Mouse (Mus musculus): ENCODE results near the gene Ttbk2. TPM values are rescaled to one million over a fixed set of nuclear protein-coding genes. Genes with fewer than 3 reads are reported as not detected.
A peak's percentile ranks its signal among the peaks of the same experiment; 100 is the strongest.

Ttbk2 gene
- polyA plus RNA-seq, 1 experiment from 2014 or later = 14.0 TPM

GRCm38 (mm10) chr2:120731167-120731862 lies 119.1 kb downstream of the Ttbk2 start:
- ATAC-seq (ENCODE audit: low FRiP score) = peak; percentile 98
- Histone ChIP-seq H3K4me1 (peaks cover 26% of the 10 kb centered on the region), H3K4me3 (peak overlapping the region; percentile 92), H3K9me3 (replicated peaks) (no peaks in the 10 kb centered on the region), H3K27ac (peak overlapping the region; percentile 93), H3K27me3 (no peaks in the 10 kb centered on the region), H3K9ac (peak overlapping the region; percentile 98), H3K36me3 (peaks cover 24% of the 10 kb centered on the region), H3K4me2 (replicated peaks) (peak overlapping the region; percentile 95)
- WGBS = under 1% methylated on average over 52 of the region's 61 CpGs

GRCm38 (mm10) chr2:120730639-120731166 lies 119.7 kb downstream of the Ttbk2 start:
- no peak; the same call in none of the 2 replicates for ATAC-seq (ENCODE audit: low FRiP score)
- 2% methylated on average over 37 of the region's 50 CpGs for WGBS

DNA sequence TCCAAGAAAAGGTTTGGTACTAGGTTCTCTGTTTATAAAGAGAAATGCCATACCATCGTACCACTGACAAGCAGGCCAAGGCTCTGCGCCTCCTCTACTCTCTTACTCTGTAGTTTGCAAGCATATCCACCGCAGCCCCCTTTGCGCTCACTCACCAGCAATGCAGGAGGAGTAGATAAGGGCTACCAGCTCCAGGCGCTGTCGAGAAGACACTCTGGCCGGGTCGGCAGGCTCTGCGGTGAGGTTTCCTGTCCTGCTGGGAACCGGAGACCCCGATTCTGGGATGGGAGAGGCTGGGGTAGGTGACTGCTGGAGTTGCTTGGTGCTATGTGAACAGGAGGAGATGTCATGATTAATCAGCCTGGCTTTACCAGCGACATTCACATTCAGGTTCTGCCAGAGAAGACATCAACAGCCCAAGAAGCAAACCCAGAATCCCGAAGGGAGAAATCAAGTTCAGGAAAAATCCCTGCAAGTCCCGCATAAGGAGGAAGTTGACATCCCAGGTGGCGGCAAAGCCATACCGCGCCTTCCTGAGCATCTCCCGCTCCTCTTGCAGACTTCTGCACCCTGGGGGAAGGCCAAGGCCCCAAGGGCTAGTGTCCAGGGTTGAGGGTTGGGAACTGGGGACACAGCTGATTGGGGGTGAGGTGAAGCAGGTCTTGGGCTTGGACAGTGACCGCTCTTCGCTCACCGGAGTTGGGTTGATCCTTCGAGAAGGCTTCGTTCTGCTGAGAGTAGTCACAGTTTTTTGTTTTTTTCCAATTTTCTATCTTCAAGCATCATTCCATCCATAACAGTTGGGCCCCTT lies 120.4 kb downstream of the Ttbk2 start:
- Histone ChIP-seq H3K27me3 (no peaks in the 10 kb centered on the region), H3K4me2 (replicated peaks) (peak overlapping the region; percentile 95), H3K9ac (peak overlapping the region; percentile 98), H3K4me3 (peak overlapping the region; percentile 92), H3K4me1 (peaks cover 26% of the 10 kb centered on the region), H3K9me3 (replicated peaks) (no peaks in the 10 kb centered on the region), H3K36me3 (peaks cover 37% of the 10 kb centered on the region), H3K27ac (no peak overlapping the region)
- no peak for ATAC-seq (ENCODE audit: low FRiP score)
- WGBS = 10% methylated on average over 23 of the region's 23 CpGs

More at GRCm38 (mm10) chr2:120730639-120731166, 119.7 kb downstream of the Ttbk2 start:
- peaks cover 26% of the 10 kb centered on the region for H3K4me1 ChIP-seq
- H3K36me3 ChIP-seq = peaks cover 30% of the 10 kb centered on the region
- H3K9me3 ChIP-seq (replicated peaks) = no peaks in the 10 kb centered on the region
- H3K27ac ChIP-seq = peak overlapping the region; percentile 93
- H3K4me3 ChIP-seq = peak overlapping the region; percentile 92
- H3K27me3 ChIP-seq = no peaks in the 10 kb centered on the region
- peak overlapping the region; percentile 95 for H3K4me2 ChIP-seq (replicated peaks)
- peak overlapping the region; percentile 98 for H3K9ac ChIP-seq

DNA sequence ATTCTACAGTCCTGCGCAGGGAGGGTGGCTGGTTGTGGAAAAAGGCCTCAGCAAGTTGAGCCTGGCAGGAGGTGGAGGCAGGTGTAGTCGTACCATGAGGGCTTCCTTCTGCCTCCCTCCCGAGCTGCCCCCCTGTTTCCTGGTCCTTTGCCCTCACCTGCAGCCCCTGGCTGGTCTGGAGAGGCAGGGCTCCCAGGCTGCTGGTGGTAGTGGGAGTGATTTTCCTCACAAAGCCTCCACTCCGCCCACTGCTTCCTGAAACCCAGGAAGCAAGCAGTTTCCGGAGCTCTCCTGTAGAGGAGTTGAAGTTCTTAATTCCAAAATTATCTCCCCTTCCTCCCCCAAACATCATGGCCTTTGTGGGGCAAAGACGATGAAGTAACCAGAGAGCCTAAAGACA lies 126.2 kb downstream of the Ttbk2 start:
- Histone ChIP-seq H3K4me3 (no peak overlapping the region), H3K36me3 (peaks cover 89% of the 10 kb centered on the region), H3K4me1 (peaks cover 11% of the 10 kb centered on the region), H3K27me3 (no peaks in the 10 kb centered on the region), H3K4me2 (replicated peaks) (no peak overlapping the region), H3K9ac (no peak overlapping the region), H3K9me3 (replicated peaks) (no peaks in the 10 kb centered on the region), H3K27ac (no peak overlapping the region)
- WGBS = 84% methylated on average over 6 of the region's 6 CpGs
- ATAC-seq (ENCODE audit: low FRiP score) = no peak

GRCm38 (mm10) chr2:120723621-120724020 lies 126.8 kb downstream of the Ttbk2 start:
- Histone ChIP-seq H3K9ac (no peak overlapping the region), H3K4me3 (no peak overlapping the region), H3K9me3 (replicated peaks) (no peaks in the 10 kb centered on the region), H3K36me3 (peaks cover 93% of the 10 kb centered on the region), H3K4me2 (replicated peaks) (no peak overlapping the region), H3K4me1 (peaks cover 6% of the 10 kb centered on the region), H3K27ac (no peak overlapping the region), H3K27me3 (no peaks in the 10 kb centered on the region)
- no peak for ATAC-seq (ENCODE audit: low FRiP score)
- WGBS = 76% methylated on average over 4 of the region's 4 CpGs

DNA sequence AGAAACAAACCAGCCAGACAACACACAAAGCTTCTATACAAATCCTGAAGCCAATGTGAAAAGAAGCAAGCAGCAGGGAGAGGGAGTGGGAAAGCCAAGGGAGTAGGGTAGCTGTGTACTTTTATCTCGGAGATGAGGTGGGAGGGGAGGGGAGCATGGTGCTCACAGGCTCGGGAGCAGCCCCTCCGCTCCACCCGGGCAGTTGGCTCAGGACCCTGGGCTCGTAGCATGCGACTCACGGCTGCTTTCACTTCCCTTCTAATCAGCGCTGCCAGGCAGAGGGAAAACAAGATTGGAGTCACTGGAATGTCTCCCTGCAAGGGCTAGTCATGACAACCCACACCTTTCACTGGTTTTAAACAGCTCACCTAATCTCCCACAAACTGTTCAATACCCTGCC lies 127.9 kb downstream of the Ttbk2 start:
- Histone ChIP-seq H3K9ac (no peak overlapping the region), H3K4me2 (replicated peaks) (no peak overlapping the region), H3K36me3 (peaks cover 94% of the 10 kb centered on the region), H3K9me3 (replicated peaks) (no peaks in the 10 kb centered on the region), H3K4me1 (no peaks in the 10 kb centered on the region), H3K27me3 (no peaks in the 10 kb centered on the region), H3K27ac (no peak overlapping the region), H3K4me3 (no peak overlapping the region)
- 81% methylated on average over 8 of the region's 8 CpGs for WGBS
- no peak for ATAC-seq (ENCODE audit: low FRiP score)

DNA sequence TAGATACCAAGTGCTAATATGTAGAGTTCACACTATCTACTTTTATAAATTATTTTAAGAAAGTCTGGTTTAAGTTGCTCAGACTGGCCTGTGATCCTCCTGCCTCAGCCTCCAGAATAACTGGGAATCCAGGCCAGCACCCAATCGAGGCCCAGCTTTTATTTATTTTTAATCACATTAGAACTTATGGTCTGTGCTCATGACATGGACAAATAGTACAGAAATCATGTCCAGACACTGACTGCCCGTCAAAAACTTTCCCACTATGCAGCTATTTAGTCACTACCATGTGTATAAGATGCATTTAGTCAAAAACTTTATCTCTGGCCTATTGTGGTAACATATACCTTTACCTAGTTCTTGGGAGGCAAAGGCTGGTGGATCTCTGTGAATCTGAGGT lies 128.5 kb downstream of the Ttbk2 start:
- Histone ChIP-seq H3K36me3 (peaks cover 94% of the 10 kb centered on the region), H3K9me3 (replicated peaks) (no peaks in the 10 kb centered on the region), H3K4me2 (replicated peaks) (no peak overlapping the region), H3K27ac (no peak overlapping the region), H3K9ac (no peak overlapping the region), H3K27me3 (no peaks in the 10 kb centered on the region), H3K4me3 (no peak overlapping the region), H3K4me1 (no peaks in the 10 kb centered on the region)
- 99% methylated on average over 2 of the region's 2 CpGs for WGBS
- no peak for ATAC-seq (ENCODE audit: low FRiP score)

- 93% methylated on average over 6 of the region's 6 CpGs for WGBS
- Histone ChIP-seq H3K4me1 (no peaks in the 10 kb centered on the region), H3K27me3 (no peaks in the 10 kb centered on the region), H3K36me3 (peaks cover 91% of the 10 kb centered on the region), H3K27ac (no peak overlapping the region), H3K4me2 (replicated peaks) (no peak overlapping the region), H3K4me3 (no peak overlapping the region), H3K9me3 (replicated peaks) (no peaks in the 10 kb centered on the region), H3K9ac (no peak overlapping the region)
- ATAC-seq (ENCODE audit: low FRiP score) = no peak
Measured at GRCm38 (mm10) chr2:120720821-120721220, 129.6 kb downstream of the Ttbk2 start.

GRCm38 (mm10) chr2:120718496-120718895 lies 131.9 kb downstream of the Ttbk2 start:
- Histone ChIP-seq H3K4me2 (replicated peaks) (no peak overlapping the region), H3K36me3 (peaks cover 87% of the 10 kb centered on the region), H3K27me3 (no peaks in the 10 kb centered on the region), H3K4me1 (no peaks in the 10 kb centered on the region), H3K9me3 (replicated peaks) (no peaks in the 10 kb centered on the region), H3K27ac (no peak overlapping the region), H3K9ac (no peak overlapping the region), H3K4me3 (no peak overlapping the region)
- 93% methylated on average over 8 of the region's 8 CpGs for WGBS
- ATAC-seq (ENCODE audit: low FRiP score) = no peak

DNA sequence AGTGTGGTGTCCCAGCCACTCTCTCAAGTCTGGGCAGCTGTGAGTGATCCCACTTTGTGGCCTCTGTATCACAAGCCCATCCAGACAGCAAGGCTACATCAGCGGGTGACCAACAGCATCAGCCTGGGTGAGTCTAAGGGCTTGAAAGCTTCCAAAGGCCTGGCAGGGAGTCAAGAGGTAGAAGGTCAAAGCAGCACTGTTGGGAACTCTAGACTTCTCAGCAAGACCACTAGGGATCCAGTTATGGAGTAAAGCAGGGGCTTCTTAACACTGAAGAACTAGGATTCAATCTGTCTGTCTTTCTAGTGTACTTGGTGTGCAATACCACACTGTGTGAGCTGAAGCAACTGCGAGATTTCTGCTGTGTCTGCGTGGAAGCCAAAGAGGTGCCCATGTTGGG lies 137.0 kb downstream of the Ttbk2 start:
- H3K9me3 ChIP-seq (replicated peaks) = no peaks in the 10 kb centered on the region
- ATAC-seq (ENCODE audit: low FRiP score) = no peak
- no peak overlapping the region for H3K4me2 ChIP-seq (replicated peaks)
- peaks cover 60% of the 10 kb centered on the region for H3K36me3 ChIP-seq
- H3K27ac ChIP-seq = no peak overlapping the region
- no peaks in the 10 kb centered on the region for H3K27me3 ChIP-seq
- WGBS = 95% methylated on average over 3 of the region's 3 CpGs
- no peaks in the 10 kb centered on the region for H3K4me1 ChIP-seq
- no peak overlapping the region for H3K9ac ChIP-seq
- no peak overlapping the region for H3K4me3 ChIP-seq

DNA sequence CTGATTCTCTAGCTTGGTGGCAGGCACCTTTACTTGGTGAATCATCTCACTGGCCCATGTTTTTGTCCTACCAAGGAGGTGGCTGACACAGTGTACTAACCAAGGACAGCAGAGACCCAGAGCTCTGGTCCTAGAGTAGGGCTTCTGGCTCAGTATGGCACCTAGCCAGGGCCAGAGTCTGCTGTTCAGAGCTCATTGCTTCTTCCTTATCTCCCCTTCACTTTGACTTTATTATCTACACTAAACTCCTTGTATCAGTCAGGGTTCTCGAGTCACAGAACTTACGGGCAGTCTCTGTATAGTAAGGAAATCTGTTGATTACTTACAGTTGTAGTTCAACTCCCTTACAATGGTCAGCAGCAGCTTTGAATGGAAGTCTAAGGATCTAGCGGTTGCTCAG lies 139.5 kb downstream of the Ttbk2 start:
- peaks cover 37% of the 10 kb centered on the region for H3K36me3 ChIP-seq
- H3K9me3 ChIP-seq (replicated peaks) = no peaks in the 10 kb centered on the region
- 93% methylated on average over 3 of the region's 3 CpGs for WGBS
- no peaks in the 10 kb centered on the region for H3K4me1 ChIP-seq
- no peak overlapping the region for H3K9ac ChIP-seq
- no peak overlapping the region for H3K27ac ChIP-seq
- H3K4me3 ChIP-seq = no peak overlapping the region
- ATAC-seq (ENCODE audit: low FRiP score) = no peak
- no peaks in the 10 kb centered on the region for H3K27me3 ChIP-seq
- H3K4me2 ChIP-seq (replicated peaks) = no peak overlapping the region

- Histone ChIP-seq H3K9me3 (replicated peaks) (no peaks in the 10 kb centered on the region), H3K27ac (no peak overlapping the region), H3K9ac (no peak overlapping the region), H3K27me3 (no peaks in the 10 kb centered on the region), H3K4me3 (no peak overlapping the region), H3K4me2 (replicated peaks) (no peak overlapping the region), H3K36me3 (peaks cover 35% of the 10 kb centered on the region), H3K4me1 (no peaks in the 10 kb centered on the region)
- ATAC-seq (ENCODE audit: low FRiP score) = no peak
- WGBS = 92% methylated on average over 3 of the region's 3 CpGs
Measured at GRCm38 (mm10) chr2:120710154-120710553, 140.2 kb downstream of the Ttbk2 start.
